In the genomic region with DNA sequence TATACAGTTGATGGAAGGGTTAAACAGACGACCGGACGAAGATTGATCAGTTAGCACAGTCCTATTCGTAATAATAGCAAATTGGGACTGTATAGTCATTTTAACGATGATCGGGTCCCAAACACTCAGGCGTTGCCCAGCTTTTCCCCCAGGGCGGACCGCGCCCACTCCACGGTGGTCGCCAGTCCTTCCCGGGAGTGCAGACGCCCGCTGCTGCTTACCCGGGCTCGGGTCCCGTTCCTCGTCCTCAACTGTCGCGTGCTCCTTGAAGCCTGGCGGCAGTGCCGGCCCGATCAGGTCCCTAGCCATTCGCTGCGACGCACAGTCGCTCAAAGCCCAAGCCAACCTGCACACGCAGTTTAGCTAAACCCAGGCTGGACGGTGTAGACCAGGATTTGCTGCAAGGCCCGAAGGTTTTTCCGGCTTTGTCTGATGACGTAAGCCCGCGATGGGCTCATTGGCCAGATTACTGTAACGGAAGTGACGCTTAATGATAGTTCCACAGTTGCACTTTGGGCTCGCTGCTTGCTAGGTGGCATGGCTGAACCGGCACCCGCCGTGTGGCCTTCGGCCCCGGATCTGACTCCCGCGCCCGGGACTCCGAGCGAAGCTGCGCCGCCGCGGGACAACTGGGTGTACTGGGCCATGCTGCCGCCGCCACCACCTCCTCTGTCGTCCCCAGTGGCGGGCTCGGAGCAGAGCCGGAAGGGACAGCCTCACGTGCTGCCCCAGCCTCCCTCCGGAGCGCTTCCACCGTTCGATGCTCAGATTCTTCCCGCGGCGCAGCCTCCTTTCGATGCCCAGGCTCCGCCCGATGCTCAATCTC, we compare ENCODE assay signal across 8 mouse cellular contexts. TPM values are rescaled to one million over a fixed set of nuclear protein-coding genes. Genes with fewer than 3 reads are reported as not detected.
DNase-seq lines count a peak whose midpoint lies in the region; ATAC-seq and TF ChIP-seq lines count a peak whose summit lies in the region.

Gpalpp1 (minus strand) TSS at position 365 of the 826 bp plus-strand sequence.
Nufip1 (plus strand) TSS at position 496 of the 826 bp plus-strand sequence.

- peaks cover 14% of the 10 kb centered on the region for H3K4me1 ChIP-seq in embryonic facial prominence, embryonic 13.5 days
- no peaks in the 10 kb centered on the region; the same call in 1 of the 2 replicates for H3K4me1 ChIP-seq in kidney, adult 2 months (ENCODE audit: control insufficient read depth, insufficient read depth, low read length)
- H3K4me1 ChIP-seq in limb, embryonic 12.5 days (replicated peaks) = peaks cover 9% of the 10 kb centered on the region; the same call in 1 of the 2 replicates
- H3K4me1 ChIP-seq in midbrain, embryonic 15.5 days = peaks cover 30% of the 10 kb centered on the region
- peaks cover 3% of the 10 kb centered on the region; the same call in 1 of the 2 replicates for H3K4me1 ChIP-seq in spleen, adult 2 months (ENCODE audit: control insufficient read depth, insufficient read depth, insufficient read length)

- peak; percentile 85 for DNase-seq in 3134 (ENCODE audit: extremely low read depth, insufficient read length, low spot score)
- DNase-seq in adrenal gland, postnatal 36 days = peak; percentile 87 to 90
- peak; percentile 93 to 94 for DNase-seq in heart, adult 18-20 months
- DNase-seq in kidney, adult 2 months = peak; percentile 97
- DNase-seq in spleen, adult 2 months (ENCODE audit: low read depth in 1 of 2, low spot score in 2 of 2) = peak; percentile 83 to 88

- peak within 1 kb of the TSS; percentile 88 for H3K4me2 ChIP-seq in embryonic facial prominence, embryonic 13.5 days
- peak within 1 kb of the TSS; percentile 85 for H3K4me2 ChIP-seq in limb, embryonic 12.5 days
- H3K4me2 ChIP-seq in midbrain, embryonic 15.5 days = peak within 1 kb of the TSS; percentile 78

- peak within 1 kb of the TSS; percentile 82 for H3K4me3 ChIP-seq in embryonic facial prominence, embryonic 13.5 days
- peak within 1 kb of the TSS; percentile 86 for H3K4me3 ChIP-seq in kidney, adult 2 months (ENCODE audit: insufficient read depth, low read depth, low read length)
- H3K4me3 ChIP-seq in limb, embryonic 12.5 days (replicated peaks) = peak within 1 kb of the TSS; percentile 90
- peak within 1 kb of the TSS; percentile 79 for H3K4me3 ChIP-seq in midbrain, embryonic 15.5 days
- H3K4me3 ChIP-seq in spleen, adult 2 months (ENCODE audit: extremely low read depth, insufficient read depth, insufficient read length) = peak within 1 kb of the TSS; percentile 99

- no peaks in the 10 kb centered on the region for H3K9me3 ChIP-seq in embryonic facial prominence, embryonic 13.5 days
- no peaks in the 10 kb centered on the region for H3K9me3 ChIP-seq in limb, embryonic 12.5 days
- no peaks in the 10 kb centered on the region for H3K9me3 ChIP-seq in midbrain, embryonic 15.5 days

- peak within 1 kb of the TSS; percentile 80 for H3K27ac ChIP-seq in embryonic facial prominence, embryonic 13.5 days
- H3K27ac ChIP-seq in kidney, adult 2 months (ENCODE audit: insufficient read depth, low read depth, low read length) = peak within 1 kb of the TSS; percentile 48
- H3K27ac ChIP-seq in limb, embryonic 12.5 days = peak within 1 kb of the TSS; percentile 82
- peak within 1 kb of the TSS; percentile 89 for H3K27ac ChIP-seq in midbrain, embryonic 15.5 days
- H3K27ac ChIP-seq in spleen, adult 2 months (ENCODE audit: insufficient read depth, low read length) = peak within 1 kb of the TSS; percentile 73

- no peaks in the 10 kb centered on the region for H3K27me3 ChIP-seq in embryonic facial prominence, embryonic 13.5 days
- H3K27me3 ChIP-seq in kidney, adult 2 months (replicated peaks; ENCODE audit: control insufficient read depth, insufficient read depth, low read length) = no peaks in the 10 kb centered on the region
- no peaks in the 10 kb centered on the region for H3K27me3 ChIP-seq in limb, embryonic 12.5 days
- H3K27me3 ChIP-seq in midbrain, embryonic 15.5 days (replicated peaks) = no peaks in the 10 kb centered on the region
- no peaks in the 10 kb centered on the region for H3K27me3 ChIP-seq in spleen, adult 2 months (ENCODE audit: control insufficient read depth, insufficient read depth, low read length)

- H3K36me3 ChIP-seq in embryonic facial prominence, embryonic 13.5 days = peaks cover 24% of the 10 kb centered on the region
- H3K36me3 ChIP-seq in kidney, adult 2 months (ENCODE audit: control insufficient read depth, insufficient read depth, low read length) = peaks cover under 1% of the 10 kb centered on the region; the same call in 1 of the 2 replicates
- H3K36me3 ChIP-seq in limb, embryonic 12.5 days = peaks cover 23% of the 10 kb centered on the region
- H3K36me3 ChIP-seq in midbrain, embryonic 15.5 days (replicated peaks) = peaks cover 12% of the 10 kb centered on the region; the same call in 1 of the 2 replicates
- peaks cover 11% of the 10 kb centered on the region for H3K36me3 ChIP-seq in spleen, adult 2 months (ENCODE audit: control insufficient read depth, insufficient read depth, low read length)

- TF ChIP-seq CTCF in kidney, adult 2 months (conservative IDR thresholded peaks at IDR 0.05; ENCODE audit: insufficient read depth, insufficient read length, low read depth, low read length) = no peak
- TF ChIP-seq CTCF in spleen, adult 2 months (IDR thresholded peaks at IDR 0.05; ENCODE audit: extremely low read depth, insufficient read depth, insufficient read length, insufficient replicate concordance) = no peak

- peak; percentile 97 for ATAC-seq in embryonic facial prominence, embryonic 13.5 days (ENCODE audit: insufficient number of reproducible peaks, insufficient read depth, low FRiP score, low TSS enrichment, low read depth)
- peak; percentile 97 for ATAC-seq in limb, embryonic 12.5 days (ENCODE audit: insufficient number of reproducible peaks, insufficient read depth, low FRiP score, low TSS enrichment, low read depth)
- peak; percentile 99 for ATAC-seq in midbrain, embryonic 15.5 days (replicated peaks)

- WGBS in embryonic facial prominence, embryonic 13.5 days = under 1% methylated on average over 69 of the region's 69 CpGs
- under 1% methylated on average over 69 of the region's 69 CpGs for WGBS in kidney, adult 2 months
- WGBS in limb, embryonic 12.5 days = under 1% methylated on average over 69 of the region's 69 CpGs
- WGBS in midbrain, embryonic 15.5 days = under 1% methylated on average over 69 of the region's 69 CpGs
- WGBS in spleen, adult 2 months = under 1% methylated on average over 69 of the region's 69 CpGs

- H3K9ac ChIP-seq in embryonic facial prominence, embryonic 13.5 days = peak within 1 kb of the TSS; percentile 86
- H3K9ac ChIP-seq in limb, embryonic 12.5 days (replicated peaks) = peak within 1 kb of the TSS; percentile 79
- peak within 1 kb of the TSS; percentile 59 for H3K9ac ChIP-seq in midbrain, embryonic 15.5 days

- peak; percentile 59 for TF ChIP-seq POLR2A in kidney, adult 2 months (IDR thresholded peaks at IDR 0.05; ENCODE audit: low read depth, low read length)
- peak; percentile 46 for TF ChIP-seq POLR2A in spleen, adult 2 months (IDR thresholded peaks at IDR 0.05; ENCODE audit: low read depth, low read length)

RNA-seq across cellular contexts. Expression of gene Gpalpp1, which starts in this region (rescaled TPM):
- total RNA-seq in adrenal gland, postnatal 36 days (2021) = 10 to 100 TPM; 19.8 to 22.8 TPM
- 12.7 and 14.0 TPM in 2 replicates for polyA plus RNA-seq in embryonic facial prominence, embryonic 13.5 days (2015; fragmentation: Nextera tagmentation; extraction: Ambion mirVana)
- total RNA-seq in heart, adult 18-20 months (2021) = 10 to 100 TPM; 10.3 to 11.5 TPM
- 4.1 and 5.5 TPM in 2 replicates for polyA plus RNA-seq in kidney, adult 2 months (2012; rRNA removed)
- polyA plus RNA-seq in limb, embryonic 12.5 days (2016; fragmentation: Nextera tagmentation; extraction: Ambion mirVana) = 13.2 and 16.2 TPM in 2 replicates
- 13.9 TPM in 2 replicates for polyA plus RNA-seq in midbrain, embryonic 15.5 days (2015; fragmentation: Nextera tagmentation; extraction: Ambion mirVana)
- polyA plus RNA-seq in spleen, adult 2 months (2012; rRNA removed) = 2.6 and 2.7 TPM in 2 replicates

RNA-seq across cellular contexts. Expression of gene Nufip1, which starts in this region (rescaled TPM):
- total RNA-seq in adrenal gland, postnatal 36 days (2021) = 1 to 10 TPM; 7.5 to 8.5 TPM
- polyA plus RNA-seq in embryonic facial prominence, embryonic 13.5 days (2015; fragmentation: Nextera tagmentation; extraction: Ambion mirVana) = 16.7 and 18.0 TPM in 2 replicates
- total RNA-seq in heart, adult 18-20 months (2021) = 1 to 10 TPM; 3.3 to 3.7 TPM
- polyA plus RNA-seq in kidney, adult 2 months (2012; rRNA removed) = 1.8 and 2.6 TPM in 2 replicates
- 19.4 and 19.9 TPM in 2 replicates for polyA plus RNA-seq in limb, embryonic 12.5 days (2016; fragmentation: Nextera tagmentation; extraction: Ambion mirVana)
- polyA plus RNA-seq in midbrain, embryonic 15.5 days (2015; fragmentation: Nextera tagmentation; extraction: Ambion mirVana) = 12.8 and 13.2 TPM in 2 replicates
- 2.6 and 4.1 TPM in 2 replicates for polyA plus RNA-seq in spleen, adult 2 months (2012; rRNA removed)

Comparison
In these comparisons a context has a peak if more than half of its experiments do, and no peak if none do; other contexts are left out.
1. Peak in every context shown above with its lines: DNase-seq, ATAC-seq, H3K4me3 ChIP-seq and H3K27ac ChIP-seq.